Mouse (Mus musculus): ENCODE data around the gene Lrrc4b. TPM values are rescaled to one million over a fixed set of nuclear protein-coding genes. Genes with fewer than 3 reads are reported as not detected.
A peak's percentile ranks its signal among the peaks of the same experiment; 100 is the strongest.

Gene Lrrc4b
- polyA plus RNA-seq, 1 experiment from 2014 or later: 7.4 TPM

GRCm38 (mm10) chr7:44432550-44432949, 3.7 kb downstream of the Lrrc4b start:
- Histone ChIP-seq H3K4me3 (ENCODE audit: low read depth, low read length) (no peak overlapping the region), H3K9me3 (ENCODE audit: control insufficient read depth, low read length) (no peaks in the 10 kb centered on the region), H3K4me2 (ENCODE audit: low read depth) (no peak overlapping the region), H3K36me3 (ENCODE audit: control insufficient read depth, insufficient read depth, low read length) (no peaks in the 10 kb centered on the region), H3K9ac (ENCODE audit: low read length) (no peak overlapping the region), H3K4me1 (ENCODE audit: control insufficient read depth, insufficient read depth, low read length) (peaks cover 5% of the 10 kb centered on the region), H3K27me3 (ENCODE audit: control insufficient read depth, insufficient read depth, low read length) (peaks cover 10% of the 10 kb centered on the region; the same call in 1 of the 2 replicates), H3K27ac (ENCODE audit: low read depth, low read length) (no peak overlapping the region)
- ATAC-seq (ENCODE audit: insufficient read depth, low FRiP score, low TSS enrichment) (no peak), DNase-seq (ENCODE audit: low spot score) (no peak)
- WGBS: 69% methylated on average over 6 of the region's 6 CpGs

GRCm38 (mm10) chr7:44433371-44433770, 4.6 kb downstream of the Lrrc4b start:
- no peak overlapping the region for H3K4me2 ChIP-seq (ENCODE audit: low read depth)
- no peaks in the 10 kb centered on the region for H3K9me3 ChIP-seq (ENCODE audit: control insufficient read depth, low read length)
- 3% methylated on average over 7 of the region's 7 CpGs for WGBS
- peak; percentile 74 for DNase-seq (ENCODE audit: low spot score)
- H3K36me3 ChIP-seq (ENCODE audit: control insufficient read depth, insufficient read depth, low read length): no peaks in the 10 kb centered on the region
- no peak overlapping the region for H3K4me3 ChIP-seq (ENCODE audit: low read depth, low read length)
- peaks cover 10% of the 10 kb centered on the region; the same call in 1 of the 2 replicates for H3K27me3 ChIP-seq (ENCODE audit: control insufficient read depth, insufficient read depth, low read length)
- ATAC-seq (ENCODE audit: insufficient read depth, low FRiP score, low TSS enrichment): 0 out of 2 replicates have a peak, but pooled peaks have one; percentile 15
- peaks cover 5% of the 10 kb centered on the region for H3K4me1 ChIP-seq (ENCODE audit: control insufficient read depth, insufficient read depth, low read length)
- H3K27ac ChIP-seq (ENCODE audit: low read depth, low read length): no peak overlapping the region
- H3K9ac ChIP-seq (ENCODE audit: low read length): no peak overlapping the region

- no peak overlapping the region for H3K4me2 ChIP-seq (ENCODE audit: low read depth)
- DNase-seq (ENCODE audit: low spot score) (no peak), ATAC-seq (ENCODE audit: insufficient read depth, low FRiP score, low TSS enrichment) (no peak)
- H3K36me3 ChIP-seq (ENCODE audit: control insufficient read depth, insufficient read depth, low read length): no peaks in the 10 kb centered on the region
- no peak overlapping the region for H3K4me3 ChIP-seq (ENCODE audit: low read depth, low read length)
- WGBS: 76% methylated on average over 9 of the region's 9 CpGs
- peaks cover 10% of the 10 kb centered on the region; the same call in 1 of the 2 replicates for H3K27me3 ChIP-seq (ENCODE audit: control insufficient read depth, insufficient read depth, low read length)
- H3K27ac ChIP-seq (ENCODE audit: low read depth, low read length): no peak overlapping the region
- H3K9me3 ChIP-seq (ENCODE audit: control insufficient read depth, low read length): no peaks in the 10 kb centered on the region
- H3K9ac ChIP-seq (ENCODE audit: low read length): no peak overlapping the region
- peaks cover 5% of the 10 kb centered on the region for H3K4me1 ChIP-seq (ENCODE audit: control insufficient read depth, insufficient read depth, low read length)
Measured at GRCm38 (mm10) chr7:44434089-44434488, 5.3 kb downstream of the Lrrc4b start.

GRCm38 (mm10) chr7:44435796-44436195, 7.0 kb downstream of the Lrrc4b start:
- 70% methylated on average over 5 of the region's 5 CpGs for WGBS

GRCm38 (mm10) chr7:44436267-44436666, 7.4 kb downstream of the Lrrc4b start:
- ATAC-seq (ENCODE audit: insufficient read depth, low FRiP score, low TSS enrichment) (no peak), DNase-seq (ENCODE audit: low spot score) (no peak)
- no peaks in the 10 kb centered on the region for H3K9me3 ChIP-seq (ENCODE audit: control insufficient read depth, low read length)
- no peaks in the 10 kb centered on the region for H3K36me3 ChIP-seq (ENCODE audit: control insufficient read depth, insufficient read depth, low read length)
- no peak overlapping the region for H3K27ac ChIP-seq (ENCODE audit: low read depth, low read length)
- H3K9ac ChIP-seq (ENCODE audit: low read length): no peak overlapping the region
- WGBS: 28% methylated on average over 1 of the region's 1 CpGs
- no peak overlapping the region for H3K4me3 ChIP-seq (ENCODE audit: low read depth, low read length)
- H3K4me2 ChIP-seq (ENCODE audit: low read depth): no peak overlapping the region
- H3K27me3 ChIP-seq (ENCODE audit: control insufficient read depth, insufficient read depth, low read length): peaks cover 15% of the 10 kb centered on the region; the same call in 1 of the 2 replicates
- H3K4me1 ChIP-seq (ENCODE audit: control insufficient read depth, insufficient read depth, low read length): peaks cover under 1% of the 10 kb centered on the region; the same call in 1 of the 2 replicates

More at GRCm38 (mm10) chr7:44435796-44436195, 7.0 kb downstream of the Lrrc4b start:
- no peak overlapping the region for H3K9ac ChIP-seq (ENCODE audit: low read length)
- no peak overlapping the region for H3K27ac ChIP-seq (ENCODE audit: low read depth, low read length)
- no peaks in the 10 kb centered on the region for H3K9me3 ChIP-seq (ENCODE audit: control insufficient read depth, low read length)
- H3K36me3 ChIP-seq (ENCODE audit: control insufficient read depth, insufficient read depth, low read length): no peaks in the 10 kb centered on the region
- no peak for DNase-seq (ENCODE audit: low spot score)
- H3K4me1 ChIP-seq (ENCODE audit: control insufficient read depth, insufficient read depth, low read length): peaks cover 5% of the 10 kb centered on the region
- ATAC-seq (ENCODE audit: insufficient read depth, low FRiP score, low TSS enrichment): no peak
- H3K4me3 ChIP-seq (ENCODE audit: low read depth, low read length): no peak overlapping the region
- no peak overlapping the region for H3K4me2 ChIP-seq (ENCODE audit: low read depth)
- H3K27me3 ChIP-seq (ENCODE audit: control insufficient read depth, insufficient read depth, low read length): peaks cover 15% of the 10 kb centered on the region; the same call in 1 of the 2 replicates

GRCm38 (mm10) chr7:44437188-44437587, 8.4 kb downstream of the Lrrc4b start:
- ATAC-seq (ENCODE audit: insufficient read depth, low FRiP score, low TSS enrichment): no peak
- 95% methylated on average over 1 of the region's 1 CpGs for WGBS
- Histone ChIP-seq H3K4me2 (ENCODE audit: low read depth) (no peak overlapping the region), H3K27ac (ENCODE audit: low read depth, low read length) (no peak overlapping the region), H3K36me3 (ENCODE audit: control insufficient read depth, insufficient read depth, low read length) (no peaks in the 10 kb centered on the region), H3K27me3 (ENCODE audit: control insufficient read depth, insufficient read depth, low read length) (peaks cover 15% of the 10 kb centered on the region; the same call in 1 of the 2 replicates), H3K9me3 (ENCODE audit: control insufficient read depth, low read length) (no peaks in the 10 kb centered on the region), H3K4me3 (ENCODE audit: low read depth, low read length) (no peak overlapping the region), H3K9ac (ENCODE audit: low read length) (no peak overlapping the region), H3K4me1 (ENCODE audit: control insufficient read depth, insufficient read depth, low read length) (peaks cover 5% of the 10 kb centered on the region; the same call in 1 of the 2 replicates)
- DNase-seq (ENCODE audit: low spot score): no peak

- Histone ChIP-seq H3K9me3 (ENCODE audit: control insufficient read depth, low read length) (no peaks in the 10 kb centered on the region), H3K4me2 (ENCODE audit: low read depth) (no peak overlapping the region), H3K27me3 (ENCODE audit: control insufficient read depth, insufficient read depth, low read length) (peaks cover 18% of the 10 kb centered on the region; the same call in 1 of the 2 replicates), H3K36me3 (ENCODE audit: control insufficient read depth, insufficient read depth, low read length) (no peaks in the 10 kb centered on the region), H3K4me1 (ENCODE audit: control insufficient read depth, insufficient read depth, low read length) (peaks cover 7% of the 10 kb centered on the region; the same call in 1 of the 2 replicates), H3K4me3 (ENCODE audit: low read depth, low read length) (no peak overlapping the region), H3K9ac (ENCODE audit: low read length) (no peak overlapping the region), H3K27ac (ENCODE audit: low read depth, low read length) (no peak overlapping the region)
- no peak for DNase-seq (ENCODE audit: low spot score)
- WGBS: 76% methylated on average over 8 of the region's 8 CpGs
- ATAC-seq (ENCODE audit: insufficient read depth, low FRiP score, low TSS enrichment): no peak
Measured at GRCm38 (mm10) chr7:44437933-44438332, 9.1 kb downstream of the Lrrc4b start.

- Histone ChIP-seq H3K36me3 (ENCODE audit: control insufficient read depth, insufficient read depth, low read length) (no peaks in the 10 kb centered on the region), H3K27ac (ENCODE audit: low read depth, low read length) (no peak overlapping the region), H3K9ac (ENCODE audit: low read length) (no peak overlapping the region), H3K4me3 (ENCODE audit: low read depth, low read length) (no peak overlapping the region), H3K4me1 (ENCODE audit: control insufficient read depth, insufficient read depth, low read length) (peaks cover 15% of the 10 kb centered on the region; the same call in 1 of the 2 replicates), H3K4me2 (ENCODE audit: low read depth) (no peak overlapping the region), H3K9me3 (ENCODE audit: control insufficient read depth, low read length) (no peaks in the 10 kb centered on the region), H3K27me3 (ENCODE audit: control insufficient read depth, insufficient read depth, low read length) (peaks cover 29% of the 10 kb centered on the region)
- ATAC-seq (ENCODE audit: insufficient read depth, low FRiP score, low TSS enrichment) (no peak), DNase-seq (ENCODE audit: low spot score) (no peak)
- WGBS: 65% methylated on average over 2 of the region's 2 CpGs
Measured at GRCm38 (mm10) chr7:44439696-44440095, 10.9 kb downstream of the Lrrc4b start.

- no peaks in the 10 kb centered on the region for H3K9me3 ChIP-seq (ENCODE audit: control insufficient read depth, low read length)
- H3K4me3 ChIP-seq (ENCODE audit: low read depth, low read length): no peak overlapping the region
- ATAC-seq (ENCODE audit: insufficient read depth, low FRiP score, low TSS enrichment) (no peak), DNase-seq (ENCODE audit: low spot score) (no peak)
- no peak overlapping the region for H3K4me2 ChIP-seq (ENCODE audit: low read depth)
- no peak overlapping the region for H3K9ac ChIP-seq (ENCODE audit: low read length)
- peaks cover 21% of the 10 kb centered on the region; the same call in 1 of the 2 replicates for H3K4me1 ChIP-seq (ENCODE audit: control insufficient read depth, insufficient read depth, low read length)
- H3K36me3 ChIP-seq (ENCODE audit: control insufficient read depth, insufficient read depth, low read length): no peaks in the 10 kb centered on the region
- WGBS: 91% methylated on average over 1 of the region's 1 CpGs
- H3K27me3 ChIP-seq (ENCODE audit: control insufficient read depth, insufficient read depth, low read length): peaks cover 37% of the 10 kb centered on the region
- H3K27ac ChIP-seq (ENCODE audit: low read depth, low read length): no peak overlapping the region
Measured at GRCm38 (mm10) chr7:44440479-44440878, 11.7 kb downstream of the Lrrc4b start.

All from neural tube, embryonic 11.5 days (tissue).